Mouse (Mus musculus): ENCODE measurements around the gene Oaz1.

Oaz1 gene

GRCm38 (mm10) chr10:80826151-80827062 is at the start of gene Oaz1:
Gene Oaz1, plus strand, starts transcription at chr10:80826656.
- peak; percentile 97 to 98 for DNase-seq

DNA sequence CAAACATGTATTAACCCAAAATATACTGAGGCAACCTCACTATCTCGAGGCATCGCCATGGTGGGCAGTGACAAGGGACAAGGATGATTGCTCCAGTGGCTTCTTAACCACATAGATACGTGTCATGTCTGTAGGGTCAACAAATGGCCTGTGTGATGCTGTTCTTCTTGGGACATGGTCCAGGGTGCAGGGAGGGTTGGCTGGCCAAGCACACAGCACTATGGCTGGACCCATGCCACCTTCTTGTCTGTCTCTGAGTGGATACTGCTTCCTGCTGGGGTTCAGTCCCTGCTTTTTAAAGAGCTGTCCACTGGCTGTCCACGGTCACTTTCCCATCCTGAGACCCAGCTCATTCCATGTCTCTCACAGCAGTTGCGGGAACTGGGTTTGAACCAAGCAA is 49.3 kb upstream of the Oaz1 start:
- DNase-seq = no peak

DNA sequence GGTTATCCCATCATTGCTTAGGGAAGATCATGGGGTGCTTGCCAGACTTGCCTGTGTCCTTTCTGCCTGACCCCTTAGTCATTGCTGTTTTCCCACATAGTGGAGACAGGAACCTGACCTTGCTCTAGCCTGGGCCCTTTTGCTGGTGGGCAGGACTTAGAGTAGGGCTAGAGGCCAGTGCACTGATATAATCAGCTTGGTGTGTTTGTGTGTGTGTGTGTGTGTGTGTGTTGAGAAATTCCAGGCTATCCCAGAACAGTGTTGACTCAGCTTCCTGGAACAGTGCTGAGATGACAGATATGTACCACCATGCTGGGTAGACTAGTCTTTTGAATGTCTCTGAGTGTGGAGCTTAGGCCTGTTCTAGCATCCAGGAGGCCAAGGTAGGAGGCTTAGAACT is 46.9 kb upstream of the Oaz1 start:
- no peak for DNase-seq

DNA sequence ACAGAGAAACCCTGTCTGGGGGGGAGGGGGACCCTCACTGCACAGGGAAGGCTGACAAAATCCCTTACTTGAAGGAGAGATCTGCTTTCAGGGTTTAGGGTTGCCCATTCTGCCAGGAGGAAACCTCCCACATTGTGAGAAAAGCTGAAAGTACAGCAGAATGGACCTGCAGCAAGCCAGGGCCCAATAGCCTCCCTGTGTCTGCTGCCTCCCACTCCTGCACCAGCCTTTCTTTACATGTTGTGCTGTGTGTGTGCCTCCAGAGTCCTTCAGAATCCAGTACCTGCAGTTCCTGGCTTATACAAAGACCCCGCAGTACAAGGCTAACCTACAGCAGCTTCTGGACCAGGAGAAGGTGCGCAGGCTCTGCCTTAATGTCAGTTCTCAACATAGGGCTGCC is 42.2 kb upstream of the Oaz1 start:
- no peak for DNase-seq

- DNase-seq = no peak
Measured at GRCm38 (mm10) chr10:80784871-80785270, 41.6 kb upstream of the Oaz1 start.

GRCm38 (mm10) chr10:80785963-80786362 is 40.5 kb upstream of the Oaz1 start:
- no peak for DNase-seq

- no peak for DNase-seq
Measured at GRCm38 (mm10) chr10:80787517-80787916, 38.9 kb upstream of the Oaz1 start.

DNA sequence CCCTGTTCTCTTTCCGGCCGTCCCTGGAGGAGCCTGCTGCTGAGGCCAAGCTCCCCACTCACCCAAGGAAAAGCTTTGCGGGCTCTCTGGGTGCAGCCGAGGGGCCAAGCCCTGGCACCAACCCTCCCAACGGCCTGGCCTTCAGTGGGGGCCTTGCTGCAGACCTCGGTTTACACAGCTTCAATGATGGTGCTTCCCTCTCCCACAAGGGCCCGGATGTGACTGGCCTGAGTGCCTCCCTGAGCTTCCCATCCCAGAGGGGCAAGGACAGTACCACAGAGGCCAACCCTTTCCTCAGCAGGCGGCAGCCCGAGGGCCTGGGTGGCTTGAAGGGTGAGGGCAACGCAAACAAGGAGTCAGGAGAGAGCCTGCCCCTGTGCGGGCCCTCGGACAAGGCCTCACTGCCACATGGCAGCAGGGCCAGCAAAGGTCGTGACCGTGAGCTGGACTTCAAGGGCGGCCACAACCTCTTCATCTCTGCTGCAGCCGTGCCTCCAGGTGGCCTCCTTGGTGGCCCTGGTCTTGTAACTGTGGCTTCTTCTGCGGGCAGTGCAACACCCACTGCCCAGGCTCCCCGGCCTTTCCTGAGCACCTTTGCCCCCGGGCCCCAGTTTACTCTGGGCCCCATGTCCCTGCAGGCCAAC is 35.6 kb upstream of the Oaz1 start:
- DNase-seq = no peak

DNA sequence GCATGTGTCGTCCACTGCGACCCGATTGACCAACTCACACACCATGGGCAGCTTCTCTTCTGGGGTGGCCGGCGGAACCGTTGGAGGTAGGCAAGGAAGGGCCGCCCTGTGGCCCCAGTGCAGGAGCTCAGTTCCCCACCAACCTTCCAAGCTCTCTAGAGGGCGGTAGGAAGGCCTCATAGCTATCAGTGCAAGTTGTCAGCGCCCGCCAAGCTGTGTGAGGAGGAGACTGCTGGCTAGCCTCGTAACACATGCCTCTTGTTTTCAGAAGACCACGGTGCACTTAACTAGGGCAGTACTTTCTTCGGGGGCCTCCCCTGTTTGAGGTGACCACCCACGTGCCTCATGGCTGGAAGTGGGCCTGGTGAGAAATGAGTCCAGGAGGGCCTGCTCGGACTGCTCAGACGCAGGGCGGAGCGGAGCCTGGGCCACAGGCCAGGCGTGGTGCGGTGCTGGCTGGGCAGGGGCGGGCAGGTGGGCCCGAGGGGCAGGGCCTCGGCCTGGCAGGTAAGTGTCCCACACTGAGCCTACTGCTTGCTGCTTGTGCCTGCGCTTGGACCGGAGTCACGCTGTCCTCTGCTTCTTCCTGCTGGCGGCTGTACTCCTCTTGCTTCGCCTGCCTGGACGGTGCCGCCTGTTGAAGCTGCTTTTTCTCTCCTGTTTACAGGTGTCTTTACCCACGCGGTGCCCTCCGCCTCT is 34.8 kb upstream of the Oaz1 start:
- DNase-seq = no peak

DNA sequence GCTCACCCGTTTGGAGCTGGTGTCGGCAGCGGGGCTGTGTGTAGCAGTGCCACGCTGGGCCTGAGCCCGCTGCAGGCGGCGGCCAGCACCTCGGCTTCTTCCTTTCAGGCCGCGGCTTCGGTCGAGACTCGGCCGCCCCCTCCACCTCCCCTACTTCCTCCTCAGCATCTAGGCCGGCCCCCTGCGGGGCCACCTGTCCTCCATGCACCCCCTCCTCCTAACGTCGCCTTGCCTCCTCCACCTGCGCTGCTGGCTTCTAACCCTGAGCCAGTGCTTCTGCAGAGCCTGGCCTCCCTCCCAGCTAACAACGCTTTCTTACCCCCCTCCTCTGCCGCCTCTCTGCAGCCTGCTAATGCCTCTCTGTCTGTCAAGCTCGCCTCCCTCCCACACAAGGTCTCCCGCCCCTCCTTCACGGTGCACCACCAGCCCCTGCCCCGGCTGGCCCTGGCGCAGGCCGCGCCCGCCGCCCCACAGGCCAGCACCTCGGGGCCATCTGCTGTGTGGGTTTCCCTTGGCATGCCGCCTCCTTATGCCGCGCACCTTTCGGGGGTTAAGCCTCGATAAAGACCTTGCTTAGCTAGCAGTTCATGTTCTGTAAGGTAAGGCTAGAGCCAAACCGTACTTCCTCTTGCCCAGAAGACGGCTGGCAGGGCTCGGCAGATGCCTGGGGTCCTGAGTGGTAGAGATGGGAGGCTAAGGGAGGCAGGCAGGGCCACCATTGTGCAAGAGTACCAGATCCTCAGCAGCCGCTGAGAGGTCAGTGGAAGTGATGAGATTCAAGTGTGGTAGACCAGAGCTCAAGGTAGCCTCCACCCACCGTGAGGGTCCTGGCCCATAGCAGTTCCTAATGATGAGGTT is 34.1 kb upstream of the Oaz1 start:
- no peak for DNase-seq

GRCm38 (mm10) chr10:80793033-80793784 is 33.2 kb upstream of the Oaz1 start:
- no peak for DNase-seq

- no peak for DNase-seq
Measured at GRCm38 (mm10) chr10:80793803-80794202, 32.7 kb upstream of the Oaz1 start.

GRCm38 (mm10) chr10:80794750-80795149 is 31.7 kb upstream of the Oaz1 start:
- DNase-seq = no peak

- no peak for DNase-seq
Measured at GRCm38 (mm10) chr10:80796307-80796848, 30.1 kb upstream of the Oaz1 start.

DNA sequence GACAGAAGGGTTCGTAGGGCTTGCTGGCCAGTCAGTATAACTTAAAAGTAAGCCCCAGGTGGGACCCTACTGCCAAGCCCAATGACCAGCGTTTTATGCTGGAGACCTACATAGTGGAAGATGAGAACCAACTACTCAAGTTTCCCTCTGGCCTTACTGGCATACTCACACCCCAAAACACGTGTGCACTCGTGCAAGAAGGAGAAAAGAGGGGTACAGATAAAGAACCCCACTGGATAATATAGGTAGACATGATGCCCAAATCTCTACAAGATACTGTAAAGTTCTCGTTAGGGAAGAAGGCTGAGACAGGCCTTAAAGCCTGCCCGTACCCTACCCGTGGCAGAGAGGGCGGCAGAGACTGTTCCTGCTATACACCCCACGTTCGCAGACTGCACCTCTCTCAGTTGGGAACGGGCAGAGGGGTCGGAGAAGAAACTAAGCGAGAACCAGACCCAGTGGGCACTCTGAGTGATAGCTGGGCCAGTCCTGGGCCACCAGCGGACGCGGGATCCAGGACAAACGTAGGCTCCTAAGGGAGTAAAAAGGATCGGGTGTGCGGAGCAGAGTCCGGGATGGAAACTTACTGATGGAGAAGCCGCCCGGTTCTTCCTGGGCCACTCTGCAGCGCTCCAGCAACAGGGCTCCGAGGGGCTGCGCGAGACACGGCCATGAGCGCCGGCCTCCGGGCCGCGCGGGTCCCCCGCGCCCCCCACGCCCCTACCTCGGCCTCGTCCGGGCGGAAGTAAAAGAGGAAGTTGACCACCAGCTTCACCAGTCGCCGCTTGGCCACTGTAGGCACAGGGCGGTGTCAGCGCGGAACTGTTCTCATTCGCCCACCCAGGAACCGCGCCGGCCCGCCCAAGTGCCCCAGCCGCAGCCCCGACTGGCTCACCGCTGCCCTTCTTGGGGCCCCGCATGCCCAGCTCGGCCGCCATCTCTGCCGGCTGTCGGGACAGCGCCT is 29.0 kb upstream of the Oaz1 start:
- no peak for DNase-seq

DNA sequence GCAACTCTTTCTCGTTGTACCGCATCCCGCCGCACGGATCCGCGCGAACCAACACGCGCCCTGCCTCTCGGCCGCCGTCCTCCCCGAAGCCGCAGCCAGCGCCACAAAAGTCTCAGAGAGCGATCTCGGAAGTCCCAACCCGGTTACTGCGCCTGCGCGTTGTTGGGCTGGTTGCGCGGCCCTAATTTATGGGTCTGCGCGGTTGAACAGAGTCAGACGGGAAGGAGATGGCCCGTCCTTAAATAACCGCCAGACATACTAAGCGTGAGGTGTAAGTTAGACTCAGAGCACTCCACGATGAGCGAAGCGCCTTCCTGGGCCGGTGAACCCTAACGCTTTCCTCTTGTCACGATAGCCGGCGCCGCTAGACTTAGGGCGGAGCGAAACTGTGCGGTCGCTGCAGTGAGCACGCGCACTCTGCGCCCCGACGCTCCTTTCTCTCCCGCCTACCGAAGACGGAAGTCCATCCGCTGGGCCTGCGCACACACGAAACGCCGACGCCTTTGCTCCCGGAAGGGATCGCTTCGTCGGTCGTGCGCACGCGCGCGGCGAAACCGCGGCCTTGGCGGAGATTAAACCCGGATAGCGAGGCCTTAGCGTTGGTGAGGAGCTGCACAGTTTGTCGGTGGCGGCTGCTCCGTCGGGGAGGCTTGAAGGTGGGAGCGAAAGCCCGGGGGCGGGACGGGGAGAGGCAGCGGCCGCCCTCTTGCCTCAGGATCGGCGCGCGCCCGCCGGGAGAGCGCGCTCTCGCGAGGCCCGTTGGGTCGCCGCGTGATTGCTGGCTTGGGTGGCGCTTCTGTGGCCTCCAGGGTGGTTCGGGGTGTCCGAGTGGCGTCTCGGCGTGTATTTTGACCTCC is 28.1 kb upstream of the Oaz1 start, which contains the start of the genes Sf3a2 and Plekhj1:
Sf3a2 (plus strand) TSS at position 49 of the 857 bp plus-strand sequence.
Plekhj1 (minus strand) TSS at position 477 of the 857 bp plus-strand sequence.
- DNase-seq = peak; percentile 91 to 96

GRCm38 (mm10) chr10:80799070-80799566 is 27.3 kb upstream of the Oaz1 start:
- DNase-seq = no peak

DNA sequence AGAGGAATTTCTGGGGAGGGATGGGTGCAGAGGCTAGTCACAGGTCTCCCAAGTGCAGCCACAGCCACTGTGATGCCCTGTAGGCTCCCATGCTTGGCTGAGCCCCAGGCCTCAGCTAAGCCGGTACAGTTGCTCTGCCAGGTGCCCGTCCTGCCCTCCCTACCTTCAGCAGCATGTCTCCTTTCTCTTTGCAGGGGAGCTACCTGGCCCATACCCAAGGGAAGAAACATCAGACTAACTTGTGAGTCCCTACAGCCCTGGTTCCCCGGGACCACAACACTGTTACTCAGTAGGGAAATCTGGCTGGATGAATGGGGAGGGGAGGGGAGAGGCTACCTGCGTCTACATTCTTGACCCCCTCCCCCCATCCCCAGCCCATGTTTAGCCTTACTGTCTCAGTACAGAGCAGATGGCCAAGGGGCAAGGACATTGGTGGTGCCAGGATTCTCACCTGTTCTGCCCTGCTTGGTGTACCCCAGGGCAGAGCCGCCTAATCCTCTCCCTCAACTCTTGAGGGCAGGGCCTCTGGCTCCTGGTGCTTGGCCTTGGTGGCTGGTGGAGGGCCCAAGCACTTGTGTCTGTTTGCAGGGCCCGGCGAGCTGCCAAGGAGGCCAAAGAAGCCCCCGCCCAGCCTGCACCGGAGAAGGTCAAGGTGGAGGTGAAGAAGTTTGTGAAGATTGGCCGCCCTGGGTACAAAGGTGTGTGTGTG is 24.1 kb upstream of the Oaz1 start:
- no peak for DNase-seq
